Mouse (Mus musculus) testis, adult 2 months (tissue): ENCODE results near the gene Nutf2.

ENCODE experiments used
- CTCF ChIP-seq: fragments of 200-500 bp; IDR thresholded peaks from 2 replicates; pipeline ENCODE4 v1.5.1; 2012; ENCODE audit warnings: low read depth, mild to moderate bottlenecking, inconsistent platforms, low read length, moderate library complexity; ENCODE audit not compliant: control insufficient read depth, insufficient read depth, insufficient replicate concordance
- POLR2A ChIP-seq: fragments of 200-500 bp; IDR thresholded peaks from 2 replicates; pipeline ENCODE4 v1.6.1; 2012; ENCODE audit warnings: low read depth, mild to moderate bottlenecking, inconsistent platforms, low read length, moderate library complexity; ENCODE audit not compliant: control insufficient read depth

DNA sequence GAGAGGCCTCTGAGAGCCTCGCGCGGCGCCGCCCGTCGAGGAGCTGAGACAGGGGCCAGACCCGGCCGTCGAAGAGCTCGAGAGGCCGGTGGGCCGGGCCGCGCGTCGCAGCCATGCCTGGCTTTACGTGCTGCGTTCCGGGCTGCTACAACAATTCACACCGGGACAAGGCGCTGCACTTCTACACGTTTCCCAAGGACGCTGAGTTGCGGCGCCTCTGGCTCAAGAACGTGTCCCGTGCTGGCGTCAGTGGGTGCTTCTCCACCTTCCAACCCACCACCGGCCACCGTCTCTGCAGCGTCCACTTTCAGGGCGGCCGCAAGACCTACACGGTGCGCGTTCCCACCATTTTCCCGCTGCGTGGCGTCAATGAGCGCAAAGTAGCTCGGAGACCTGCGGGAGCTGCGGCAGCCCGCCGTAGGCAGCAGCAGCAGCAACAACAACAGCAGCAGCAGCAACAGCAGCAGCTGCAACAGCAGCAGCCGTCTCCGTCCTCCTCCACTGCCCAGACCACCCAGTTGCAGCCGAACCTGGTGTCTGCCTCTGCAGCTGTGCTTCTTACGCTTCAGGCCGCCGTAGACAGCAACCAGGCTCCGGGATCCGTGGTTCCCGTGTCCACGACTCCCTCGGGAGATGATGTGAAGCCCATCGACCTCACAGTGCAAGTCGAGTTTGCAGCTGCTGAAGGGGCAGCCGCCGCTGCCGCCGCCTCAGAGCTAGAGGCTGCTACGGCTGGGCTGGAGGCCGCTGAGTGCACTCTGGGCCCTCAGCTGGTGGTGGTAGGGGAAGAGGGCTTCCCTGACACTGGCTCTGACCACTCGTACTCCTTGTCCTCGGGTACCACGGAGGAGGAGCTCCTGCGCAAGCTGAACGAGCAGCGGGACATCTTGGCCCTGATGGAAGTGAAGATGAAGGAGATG, 4.9 kb upstream of the Nutf2 start:
- no peak for TF ChIP-seq CTCF
- TF ChIP-seq POLR2A: 0 out of 2 replicates have a peak, but pooled peaks have one; percentile 16
